Mouse (Mus musculus) stomach, postnatal 0 days (tissue): ENCODE data around the gene Spag5. TPM values are rescaled to one million over a fixed set of nuclear protein-coding genes. Genes with fewer than 3 reads are reported as not detected.
A peak's percentile ranks its signal among the peaks of the same experiment; 100 is the strongest.

Experiments used
- ATAC-seq: fragments of 200-750 bp; cut with Nextera tagmentation; 2 replicates; pipeline ENCODE4 v1.8.0; 2017; ENCODE audit not compliant: low FRiP score, low TSS enrichment
- DNase-seq: peaks from one replicate; pipeline ENCODE4 v3.0.0-alpha.2; 2016; ENCODE audit warnings: low spot score
- H3K27ac ChIP-seq: fragments of 300-500 bp; sonication (generic); replicated peaks from 2 replicates; pipeline ENCODE4 v1.5.1; 2014; ENCODE audit warnings: mild to moderate bottlenecking, control low read depth
- H3K27me3 ChIP-seq: fragments of 300-500 bp; sonication (generic); 2 replicates; pipeline ENCODE4 v1.6.1; 2014; ENCODE audit warnings: low read length; ENCODE audit not compliant: control insufficient read depth, insufficient read depth
- H3K36me3 ChIP-seq: fragments of 300-500 bp; sonication (generic); 2 replicates; pipeline ENCODE4 v1.6.1; 2014; ENCODE audit warnings: low read length, mixed read lengths; ENCODE audit not compliant: control insufficient read depth, insufficient read depth
- H3K4me1 ChIP-seq: fragments of 300-500 bp; sonication (generic); replicated peaks from 2 replicates; pipeline ENCODE4 v1.6.1; 2014; ENCODE audit warnings: antibody characterized with exemption; ENCODE audit not compliant: control insufficient read depth, insufficient read depth
- H3K4me2 ChIP-seq: fragments of 300-500 bp; sonication (generic); replicated peaks from 2 replicates; pipeline ENCODE4 v1.6.1; 2014; ENCODE audit warnings: low read depth, mild to moderate bottlenecking, control low read depth, moderate library complexity
- H3K4me3 ChIP-seq: fragments of 300-500 bp; sonication (generic); 2 replicates; pipeline ENCODE4 v1.5.1; 2014; ENCODE audit warnings: low read depth, low read length, control low read depth
- H3K9ac ChIP-seq: fragments of 300-500 bp; sonication (generic); 2 replicates; pipeline ENCODE4 v1.6.1; 2014; ENCODE audit warnings: mild to moderate bottlenecking, low read length, control low read depth, mixed read lengths
- H3K9me3 ChIP-seq: fragments of 300-500 bp; sonication (generic); 2 replicates; pipeline ENCODE4 v1.6.1; 2016; ENCODE audit warnings: low read length; ENCODE audit not compliant: control insufficient read depth
- CTCF ChIP-seq: IDR thresholded peaks from 2 replicates; pipeline ENCODE4 v1.5.1; 2016; ENCODE audit warnings: antibody characterized with exemption, low read depth, mild to moderate bottlenecking, moderate library complexity
- EP300 ChIP-seq: optimal IDR thresholded peaks from 2 replicates; pipeline ENCODE3; 2016; ENCODE audit warnings: antibody characterized with exemption
- WGBS: fragments of 180-500 bp; shearing (Covaris S2); extraction: QIAGEN DNeasy Blood & Tissue Kit; methylation state at CpG from one replicate; pipeline ENCODE4 v1.1.7; 2014; 5-methylcytosine and 5-hydroxymethylcytosine counted together
- polyA plus RNA-seq: library from polyadenylated mRNA; unstranded; fragments of >200 nt; fragmentation: Nextera tagmentation; extraction: Ambion mirVana; gene quantifications from 2 replicates; pipeline ENCODE4 v1.2.1, GENCODE M21; 2015

The Spag5 gene
- polyA plus RNA-seq, 1 experiment from 2014 or later: 5.7 TPM

- peaks cover 2% of the 10 kb centered on the region; the same call in 1 of the 2 replicates for H3K36me3 ChIP-seq
Observed at GRCm38 (mm10) chr11:78353081-78353480, 51.8 kb downstream of the Spag5 start.

GRCm38 (mm10) chr11:78354905-78355304 is 53.6 kb downstream of the Spag5 start:
- H3K4me1 ChIP-seq: no peaks in the 10 kb centered on the region
- H3K27me3 ChIP-seq: no peaks in the 10 kb centered on the region
- no peaks in the 10 kb centered on the region for H3K9me3 ChIP-seq
- H3K27ac ChIP-seq: no peak overlapping the region
- H3K4me3 ChIP-seq: no peak overlapping the region
- no peak overlapping the region for H3K4me2 ChIP-seq
- no peak overlapping the region for H3K9ac ChIP-seq
- no peak for TF ChIP-seq EP300
- TF ChIP-seq CTCF: no peak
- no peaks in the 10 kb centered on the region for H3K36me3 ChIP-seq
- 86% methylated on average over 6 of the region's 6 CpGs for whole genome bisulfite sequencing
- ATAC-seq (no peak), DNase-seq (no peak)

More at GRCm38 (mm10) chr11:78353081-78353480, 51.8 kb downstream of the Spag5 start:
- no peak overlapping the region for H3K27ac ChIP-seq
- H3K9ac ChIP-seq: no peak overlapping the region
- TF ChIP-seq CTCF (no peak), EP300 (no peak)
- H3K27me3 ChIP-seq: no peaks in the 10 kb centered on the region
- no peaks in the 10 kb centered on the region for H3K9me3 ChIP-seq
- H3K4me1 ChIP-seq: no peaks in the 10 kb centered on the region
- no peak overlapping the region for H3K4me2 ChIP-seq
- DNase-seq (no peak), ATAC-seq (no peak)
- H3K4me3 ChIP-seq: no peak overlapping the region
- 89% methylated on average over 1 of the region's 1 CpGs for WGBS

GRCm38 (mm10) chr11:78355471-78356238 is 54.3 kb downstream of the Spag5 start:
- H3K27me3 ChIP-seq: no peaks in the 10 kb centered on the region
- no peaks in the 10 kb centered on the region for H3K36me3 ChIP-seq
- 31% methylated on average over 4 of the region's 4 CpGs for WGBS
- no peaks in the 10 kb centered on the region for H3K4me1 ChIP-seq
- no peak overlapping the region for H3K4me2 ChIP-seq
- no peaks in the 10 kb centered on the region for H3K9me3 ChIP-seq
- DNase-seq: peak; percentile 77
- no peak for ATAC-seq
- H3K4me3 ChIP-seq: no peak overlapping the region
- H3K27ac ChIP-seq: no peak overlapping the region
- H3K9ac ChIP-seq: no peak overlapping the region
- TF ChIP-seq CTCF (peak; percentile 83), EP300 (no peak)

GRCm38 (mm10) chr11:78358330-78359007 is 57.1 kb downstream of the Spag5 start:
- H3K9ac ChIP-seq: no peak overlapping the region
- H3K27me3 ChIP-seq: no peaks in the 10 kb centered on the region
- WGBS: 13% methylated on average over 22 of the region's 22 CpGs
- no peaks in the 10 kb centered on the region for H3K4me1 ChIP-seq
- TF ChIP-seq EP300: no peak
- TF ChIP-seq CTCF: peak; percentile 74
- no peaks in the 10 kb centered on the region for H3K9me3 ChIP-seq
- DNase-seq (peak; percentile 57), ATAC-seq (peak; percentile 25; the same call in 1 of the 2 replicates)
- no peak overlapping the region for H3K27ac ChIP-seq
- no peaks in the 10 kb centered on the region for H3K36me3 ChIP-seq
- H3K4me3 ChIP-seq: no peak overlapping the region
- H3K4me2 ChIP-seq: no peak overlapping the region

DNA sequence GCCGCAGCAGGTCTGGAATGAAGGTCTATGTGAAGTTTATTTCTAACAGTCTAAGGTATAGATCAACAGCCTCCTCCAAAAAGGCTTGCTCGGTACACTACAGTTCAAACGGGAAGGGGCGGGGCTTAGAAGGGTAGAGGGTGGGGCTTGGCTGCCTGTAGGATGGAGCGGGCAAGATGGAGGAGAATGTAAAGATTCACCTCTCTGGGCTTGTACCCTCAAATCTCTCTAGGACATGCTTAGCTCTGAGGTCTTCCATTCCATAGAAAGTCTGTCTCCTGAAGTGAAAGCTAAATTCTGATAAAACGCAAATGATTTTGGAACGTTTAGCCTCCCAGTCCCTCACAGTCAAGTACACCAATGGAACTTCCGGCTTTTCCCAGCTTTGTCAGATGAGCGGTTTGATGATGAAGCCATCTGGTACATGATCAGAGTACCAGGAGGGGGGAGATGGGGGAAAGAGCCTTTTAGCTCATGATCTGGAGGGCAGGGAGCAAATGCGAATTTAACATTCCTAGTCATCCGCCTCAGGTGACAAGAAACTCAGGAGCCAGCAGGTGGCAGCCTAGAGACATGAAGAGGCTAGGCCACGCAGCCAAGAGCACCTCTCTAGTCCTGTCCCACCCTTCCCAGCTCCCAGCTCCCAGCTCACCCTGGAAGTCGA is 58.9 kb downstream of the Spag5 start:
- DNase-seq (peak; percentile 86), ATAC-seq (peak; percentile 67)
- H3K4me3 ChIP-seq: peak overlapping the region; percentile 30
- peak overlapping the region; percentile 18; the same call in 1 of the 2 replicates for H3K9ac ChIP-seq
- H3K4me2 ChIP-seq: peak overlapping the region; percentile 57
- 14% methylated on average over 13 of the region's 13 CpGs for WGBS
- H3K4me1 ChIP-seq: no peaks in the 10 kb centered on the region
- no peaks in the 10 kb centered on the region for H3K36me3 ChIP-seq
- peak; percentile 88 for TF ChIP-seq CTCF
- TF ChIP-seq EP300: no peak
- H3K27ac ChIP-seq: no peak overlapping the region
- no peaks in the 10 kb centered on the region for H3K27me3 ChIP-seq
- H3K9me3 ChIP-seq: no peaks in the 10 kb centered on the region
